Mouse (Mus musculus): ENCODE measurements around the gene Tmem186.

Tmem186 gene

DNA sequence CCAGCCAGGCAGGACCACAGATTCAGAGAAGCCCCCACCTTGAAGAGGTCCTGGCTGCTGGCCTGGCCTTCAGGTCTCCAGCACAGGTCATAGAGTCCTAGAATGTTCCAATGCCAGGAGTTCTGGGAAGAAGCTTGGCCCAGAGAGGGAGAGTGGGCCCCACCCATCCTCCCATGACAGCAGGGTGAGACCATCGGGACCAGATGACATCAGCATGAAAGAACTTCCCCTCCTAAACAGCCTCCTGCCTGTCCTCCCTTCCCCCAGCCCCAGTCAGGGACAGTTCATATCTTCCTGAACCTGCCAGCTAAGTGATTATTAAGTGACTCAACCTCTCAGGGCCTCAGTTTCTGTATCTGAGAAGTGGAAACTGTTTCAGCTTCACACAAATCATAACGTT is 28.9 kb upstream of the Tmem186 start:
- no peak for DNase-seq

DNA sequence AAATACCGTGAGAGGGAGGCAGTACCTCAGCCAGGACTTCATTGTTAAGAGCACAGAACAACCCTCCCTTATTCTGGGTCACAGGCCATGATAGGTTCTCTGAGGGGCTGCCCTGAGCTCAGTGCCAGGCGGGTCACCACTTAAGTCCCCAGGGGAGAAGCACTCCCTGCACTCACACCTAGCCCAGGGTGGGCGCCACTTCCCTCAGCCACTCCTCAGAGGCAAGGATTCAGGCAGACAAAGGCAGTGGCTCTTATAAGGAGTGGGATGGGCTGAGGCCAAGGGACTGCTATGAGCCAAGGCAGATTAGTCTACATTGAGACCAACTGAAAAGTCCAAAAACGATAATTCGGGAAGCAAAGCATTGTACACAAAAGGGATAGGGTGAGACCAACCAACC is 27.9 kb upstream of the Tmem186 start:
- DNase-seq: no peak

DNA sequence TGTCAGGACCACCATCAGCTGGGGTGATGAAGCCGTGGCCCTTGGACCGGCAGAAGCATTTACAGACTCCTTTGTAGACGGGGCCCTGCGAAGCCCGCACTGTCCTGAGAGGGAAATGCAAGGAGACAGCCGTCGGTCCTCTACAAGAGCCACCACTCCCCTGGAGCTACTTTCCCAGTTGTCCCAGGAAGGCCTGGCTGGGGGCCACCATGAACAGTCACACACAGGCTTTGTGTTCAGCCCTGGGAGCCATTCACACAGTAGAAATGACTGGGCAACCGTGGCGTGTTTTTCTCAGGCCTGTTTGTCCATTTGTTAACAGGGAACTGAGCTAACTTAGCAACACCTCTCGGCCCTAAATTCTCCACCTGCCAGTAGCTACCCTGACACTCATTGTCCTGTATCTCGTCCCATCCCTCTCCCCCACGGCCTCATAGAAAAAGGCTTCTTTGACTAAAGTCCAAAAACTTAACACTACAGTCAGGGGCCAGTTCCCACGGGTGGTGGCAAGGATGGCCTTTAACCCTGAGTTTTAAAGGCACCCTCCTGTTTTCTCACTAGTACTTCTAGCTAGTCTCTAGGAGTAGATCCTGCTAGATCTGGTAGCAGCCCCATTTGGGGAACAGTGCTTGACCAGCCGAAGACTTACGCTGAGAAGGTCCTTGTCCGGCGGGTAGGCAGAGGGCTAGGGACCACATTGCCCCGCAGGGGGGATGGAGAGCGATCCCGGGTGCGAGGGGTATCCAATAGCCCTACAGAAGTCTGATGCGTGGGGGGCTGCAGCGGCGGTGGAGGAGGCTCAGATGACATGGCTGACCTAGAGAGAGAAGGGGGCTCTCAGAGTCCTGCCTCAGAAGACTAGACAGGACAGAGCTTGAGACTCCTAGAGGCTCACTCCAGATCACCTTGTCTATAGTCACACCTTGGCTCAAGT is 26.4 kb upstream of the Tmem186 start:
- no peak for DNase-seq

DNA sequence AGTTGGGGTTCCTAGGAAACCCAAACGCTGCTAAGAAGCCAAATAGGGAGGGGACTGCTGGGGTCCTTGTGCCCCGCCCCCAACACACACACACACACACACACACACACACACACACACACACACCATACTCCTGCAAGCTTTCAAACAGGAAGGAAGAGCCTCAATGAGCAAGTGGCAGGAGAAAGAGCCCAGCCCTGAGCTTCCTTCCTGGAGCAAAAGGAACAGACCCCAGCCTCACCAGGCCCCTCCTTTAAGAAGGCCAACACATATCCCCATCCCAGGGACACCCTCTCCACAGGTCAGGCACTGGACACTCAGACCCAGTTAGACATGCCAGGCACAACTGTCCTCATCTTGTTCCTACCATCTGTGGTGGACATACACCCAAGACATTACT is 25.5 kb upstream of the Tmem186 start:
- DNase-seq: no peak

DNA sequence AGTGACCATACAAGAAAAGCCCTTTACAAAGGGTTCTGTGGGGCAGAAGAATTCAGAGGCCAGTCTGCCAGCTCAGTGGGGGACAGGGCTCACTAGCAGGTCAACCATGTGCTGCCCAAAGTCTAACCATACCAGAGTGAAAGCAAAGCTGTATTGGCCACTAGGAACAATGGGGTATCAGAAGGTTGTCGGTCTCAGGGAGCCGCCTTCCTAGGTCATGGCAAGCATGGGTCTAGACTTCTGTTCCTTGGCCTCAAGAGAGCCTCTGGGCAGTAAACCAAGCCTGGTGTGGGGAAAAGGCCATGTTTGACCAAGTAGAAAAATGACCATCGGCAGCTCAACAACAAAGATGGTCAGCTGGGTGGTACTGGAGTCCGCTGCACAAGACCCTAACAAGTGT is 21.3 kb upstream of the Tmem186 start:
- peak in 1 of 2 experiments; percentile 59 for DNase-seq

DNA sequence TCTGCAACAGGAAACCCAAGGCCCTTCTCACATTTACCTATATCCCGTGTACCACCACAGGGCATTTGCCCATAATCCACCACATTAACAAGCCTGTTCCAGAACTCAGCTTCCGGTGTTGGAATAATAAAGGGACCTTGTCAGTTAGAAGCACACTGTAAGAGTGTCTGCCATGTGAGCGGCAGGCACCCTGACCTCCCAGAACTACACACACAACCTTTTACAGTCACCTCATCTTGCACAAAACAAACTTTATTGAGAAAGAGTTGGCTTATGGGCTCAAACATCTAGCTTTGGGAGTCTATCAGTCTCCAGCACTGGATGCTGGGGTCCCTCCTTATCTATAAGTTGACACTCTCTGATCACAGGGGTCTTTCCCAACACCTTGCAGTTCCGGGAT is 20.8 kb upstream of the Tmem186 start:
- no peak for DNase-seq

DNA sequence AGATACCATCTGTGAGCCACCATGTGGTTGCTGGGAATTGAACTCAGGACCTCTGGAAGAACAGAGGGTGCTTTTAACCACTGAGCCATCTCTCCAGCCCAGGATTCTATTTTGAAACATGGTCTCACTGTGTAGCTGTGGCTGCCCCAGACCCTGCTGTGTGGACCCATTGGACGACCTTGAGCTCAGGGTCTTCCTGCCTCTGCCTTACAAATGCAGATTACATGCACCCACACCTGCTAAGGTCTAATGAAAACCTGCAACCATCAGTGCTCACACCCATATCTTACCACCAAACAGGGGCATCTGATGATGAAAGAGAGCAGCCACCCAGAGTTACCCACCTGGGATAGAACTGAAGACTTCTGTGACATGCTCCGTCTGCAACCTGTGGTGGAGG is 18.7 kb upstream of the Tmem186 start:
- no peak for DNase-seq

DNA sequence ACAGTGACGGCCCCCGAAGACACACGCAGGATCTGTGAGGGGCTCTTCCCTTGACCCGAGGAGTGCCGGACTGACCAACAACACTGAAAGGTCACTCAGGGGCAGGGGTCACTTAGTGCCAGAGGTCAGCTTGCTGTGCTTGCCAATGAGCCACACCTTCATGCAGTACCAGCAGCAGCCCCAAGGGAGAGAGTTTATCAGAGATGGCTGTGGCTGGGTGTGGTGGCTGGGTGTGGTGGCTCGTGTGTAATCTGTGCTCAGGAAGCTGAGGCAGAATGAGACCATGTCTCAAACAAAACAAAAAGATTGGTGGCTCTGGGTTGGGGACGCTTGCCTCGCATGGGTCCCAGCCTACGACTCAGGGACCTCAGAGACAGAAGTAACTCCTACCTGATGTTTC is 18.1 kb upstream of the Tmem186 start:
- DNase-seq: no peak

DNA sequence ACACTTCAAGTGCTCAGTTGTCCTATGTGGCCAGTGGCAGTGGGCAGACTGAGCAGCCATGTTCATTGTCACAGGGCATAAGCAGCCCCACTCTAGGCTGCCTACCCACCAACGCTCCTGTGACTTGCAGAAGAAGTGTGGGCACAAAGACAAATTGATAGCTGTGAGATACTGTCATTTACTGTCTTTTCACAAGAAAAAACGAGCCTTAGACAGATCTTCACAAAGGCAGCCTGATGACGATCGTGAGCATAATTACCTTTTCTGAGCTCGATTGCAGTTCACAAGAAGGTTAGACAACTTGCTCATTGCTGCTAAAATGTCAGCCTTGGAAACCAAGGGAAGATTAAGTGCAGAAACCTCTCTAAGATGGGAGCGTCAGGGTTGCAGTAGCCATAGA is 17.6 kb upstream of the Tmem186 start:
- DNase-seq: no peak

DNA sequence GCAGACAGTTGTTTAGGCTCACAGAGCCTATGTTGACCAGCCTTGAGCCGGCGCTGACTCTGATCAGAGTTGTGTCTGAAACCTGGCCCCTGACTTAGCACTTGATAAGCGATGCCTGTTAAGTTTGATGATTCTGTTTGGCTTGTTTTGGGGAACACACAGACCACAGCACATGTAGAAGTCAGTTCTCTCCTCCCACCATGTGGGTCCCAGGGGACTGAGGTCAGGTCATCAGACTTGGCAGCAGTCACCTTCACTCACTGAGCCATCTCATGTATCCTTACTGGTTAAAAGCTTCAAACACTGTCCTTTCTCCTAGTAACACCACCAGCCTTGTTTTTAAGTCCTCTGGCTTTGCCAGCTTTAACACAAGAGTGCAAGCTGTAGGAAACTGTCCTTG is 12.5 kb upstream of the Tmem186 start:
- DNase-seq: no peak

DNA sequence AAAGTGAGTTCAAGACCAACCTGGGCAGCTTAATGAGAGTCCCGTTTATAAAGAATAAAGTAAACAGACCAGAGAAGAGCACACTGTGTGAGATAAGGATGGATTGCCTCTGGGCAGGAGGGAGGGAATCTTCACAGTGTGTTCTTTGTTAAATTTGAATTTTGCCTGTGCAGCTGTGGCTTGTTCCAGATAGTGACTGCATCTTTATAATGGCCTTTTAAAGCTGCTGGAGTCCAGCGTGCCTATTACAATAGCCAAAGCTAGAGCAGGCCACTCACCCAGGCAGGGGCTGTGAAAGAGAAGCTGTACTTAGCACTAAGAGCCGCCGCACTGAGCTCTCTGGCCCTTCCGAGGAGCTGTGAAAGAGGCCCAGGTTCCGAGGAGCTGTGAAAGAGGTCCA is 8.0 kb upstream of the Tmem186 start:
- DNase-seq: no peak

DNA sequence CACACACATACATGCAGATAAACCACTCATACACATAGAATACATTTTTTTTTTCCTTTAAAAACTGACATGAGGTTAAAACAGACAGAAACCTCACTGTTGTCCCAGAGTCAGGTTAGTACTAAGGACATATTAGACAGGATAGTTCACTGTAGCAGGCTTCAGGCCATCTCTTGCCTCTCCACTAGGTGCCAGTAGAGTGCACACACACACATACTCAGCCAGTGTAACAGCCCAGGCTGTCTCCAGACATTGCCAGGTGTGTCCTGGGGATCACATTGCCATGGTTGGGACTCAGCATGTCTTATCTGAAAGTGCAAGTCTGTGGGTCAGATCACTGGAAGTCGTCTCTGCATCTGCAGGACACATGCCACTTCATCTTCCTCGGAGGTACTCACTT is 6.3 kb upstream of the Tmem186 start:
- peak; percentile 54 to 57 for DNase-seq

DNA sequence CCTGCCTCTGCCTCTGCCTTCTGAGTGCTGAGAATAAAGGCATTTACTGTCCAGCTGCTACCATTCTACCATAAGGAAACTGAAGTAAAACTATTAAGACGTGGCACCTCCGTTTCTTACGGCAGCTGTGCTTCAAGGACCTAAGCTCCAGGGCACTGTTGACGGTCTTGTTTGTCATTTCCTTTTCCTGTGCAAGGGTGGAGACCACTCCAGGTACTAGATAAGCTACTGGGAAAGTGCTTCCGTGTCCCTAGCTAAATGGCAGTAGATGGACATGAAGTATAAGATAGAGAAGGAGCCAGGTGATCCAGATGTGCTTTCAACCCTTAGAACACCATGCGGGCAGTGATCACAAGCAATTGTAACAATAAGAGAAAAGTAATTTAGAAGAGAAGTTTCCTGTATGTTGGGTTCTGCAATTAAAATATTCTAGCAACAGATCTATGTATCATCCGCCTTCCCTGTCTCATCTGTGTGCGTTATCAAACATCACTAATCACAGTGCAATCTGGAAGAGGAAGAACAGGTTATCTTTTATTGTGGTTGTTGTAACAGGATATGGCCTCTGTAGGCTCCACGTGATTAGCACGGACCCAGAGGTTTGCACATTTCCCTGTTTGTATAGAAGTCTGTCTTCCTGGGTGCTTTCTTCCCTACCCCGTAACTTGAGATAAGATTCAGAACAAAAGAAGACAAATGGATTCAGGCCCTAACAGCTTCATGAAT is 2.1 kb upstream of the Tmem186 start:
- DNase-seq: no peak

DNA sequence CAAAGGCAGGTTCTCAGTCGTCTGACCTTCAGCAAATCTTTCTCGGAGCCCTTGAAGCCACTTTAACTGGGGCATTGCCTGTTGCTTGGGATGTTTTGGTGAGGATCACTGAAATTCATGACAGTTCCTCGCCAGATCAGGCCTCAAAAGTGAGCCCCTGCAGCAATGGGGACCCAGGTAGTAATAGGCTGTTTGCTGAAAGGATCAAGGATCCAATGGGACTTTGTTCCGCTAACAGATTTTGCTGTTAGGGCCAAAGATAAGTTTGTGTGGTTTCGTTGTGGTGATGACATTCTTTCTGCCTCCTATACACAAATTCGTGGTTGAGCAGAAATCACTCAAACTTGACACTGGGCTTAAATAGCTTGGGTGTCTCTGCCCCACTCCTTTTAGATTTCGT is 619 bp upstream of the Tmem186 start:
- DNase-seq: no peak

DNA sequence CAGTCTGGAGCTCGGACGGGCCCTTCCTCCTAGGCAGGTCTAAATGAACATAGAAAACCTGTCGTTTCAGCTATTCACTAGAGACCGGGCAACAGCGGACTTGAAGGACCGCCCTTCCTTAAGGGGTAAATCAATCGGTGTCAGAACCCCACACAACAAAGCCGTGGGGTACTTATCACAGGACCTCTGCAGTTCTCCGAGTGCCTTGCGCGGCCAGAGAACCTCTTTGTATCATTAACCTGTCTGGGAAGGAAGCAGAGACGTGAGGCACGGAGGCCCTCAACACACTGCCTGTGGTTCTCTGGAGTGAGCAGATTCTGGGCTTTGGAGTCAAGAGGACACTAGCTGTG is 670 bp downstream of the Tmem186 start:
- DNase-seq: no peak

DNA sequence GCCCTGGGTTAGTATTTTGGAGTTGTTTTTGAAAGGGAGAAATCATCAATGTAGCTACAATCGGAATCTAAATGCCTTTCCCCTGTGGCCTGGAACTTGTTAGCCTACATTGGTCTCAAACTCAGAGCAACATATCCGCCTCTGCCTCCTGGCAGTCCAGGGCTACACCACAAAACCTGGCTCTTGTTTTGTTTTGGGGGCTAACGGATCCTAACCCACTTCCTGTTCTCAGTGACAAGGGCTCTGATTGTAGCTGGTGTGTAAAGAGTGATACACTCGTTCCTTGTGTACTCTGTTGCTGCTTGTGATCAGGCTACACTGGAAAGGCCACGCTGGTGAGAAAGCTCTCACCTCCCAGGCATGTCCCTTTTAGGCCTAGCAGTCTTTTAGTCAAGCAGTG is 6.1 kb downstream of the Tmem186 start:
- DNase-seq: no peak

DNA sequence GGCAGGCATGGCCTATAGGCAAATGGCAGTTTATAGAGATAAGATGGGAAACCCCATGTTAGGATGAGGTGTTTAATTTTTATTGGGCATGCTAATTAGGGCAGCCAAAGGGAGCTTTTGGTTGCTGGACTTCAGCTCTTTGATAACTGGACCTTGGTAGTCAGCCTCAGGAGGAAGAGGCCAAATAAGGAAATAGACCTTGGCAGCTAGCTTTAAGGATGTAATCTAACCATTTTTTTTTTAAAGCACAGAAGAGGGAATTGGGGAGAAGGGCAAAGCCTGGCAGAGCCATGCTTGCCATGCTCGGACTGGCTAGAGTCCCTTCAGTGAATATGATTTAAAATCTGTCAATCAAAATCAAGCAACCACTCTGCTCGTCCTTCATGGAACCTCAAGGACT is 7.1 kb downstream of the Tmem186 start:
- DNase-seq: no peak

DNA sequence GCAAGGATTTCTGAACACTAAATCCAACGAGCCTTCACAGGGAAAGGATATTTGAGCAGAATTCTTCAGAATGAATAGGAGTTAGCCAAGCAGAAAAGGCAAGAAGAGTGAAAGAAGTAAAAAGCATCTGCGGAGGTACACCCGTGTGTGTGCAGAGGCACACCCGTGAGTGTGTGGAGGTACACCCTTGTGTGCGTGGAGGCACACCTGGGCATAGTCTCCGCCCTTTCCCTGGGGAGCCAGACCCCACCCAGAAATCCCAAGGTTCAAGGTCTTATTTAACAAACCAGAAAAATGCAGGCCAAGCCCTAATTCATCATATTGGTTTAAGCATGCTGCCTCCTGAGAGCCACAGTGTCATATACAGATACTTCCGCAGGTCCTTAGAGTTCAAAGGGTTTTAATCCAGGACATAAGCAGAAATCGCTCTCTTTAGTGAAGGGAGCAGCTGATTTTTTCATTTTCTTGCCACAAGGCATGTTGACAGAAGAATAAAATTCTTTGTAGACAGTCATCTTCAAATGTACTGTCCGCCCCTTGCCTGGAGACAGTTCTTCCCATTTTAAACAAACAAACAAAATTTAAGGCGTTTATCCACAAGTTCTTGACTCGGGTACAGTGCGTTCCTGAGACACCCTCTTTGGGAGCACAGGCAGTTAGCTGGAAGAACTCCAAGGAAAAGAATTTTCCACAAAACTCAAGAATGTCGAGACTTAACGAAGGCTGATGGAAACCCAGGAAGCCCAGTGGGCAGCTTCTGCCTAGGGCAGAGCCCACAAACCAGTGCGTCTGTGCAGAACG is 17.0 kb downstream of the Tmem186 start:
- DNase-seq: no peak

DNA sequence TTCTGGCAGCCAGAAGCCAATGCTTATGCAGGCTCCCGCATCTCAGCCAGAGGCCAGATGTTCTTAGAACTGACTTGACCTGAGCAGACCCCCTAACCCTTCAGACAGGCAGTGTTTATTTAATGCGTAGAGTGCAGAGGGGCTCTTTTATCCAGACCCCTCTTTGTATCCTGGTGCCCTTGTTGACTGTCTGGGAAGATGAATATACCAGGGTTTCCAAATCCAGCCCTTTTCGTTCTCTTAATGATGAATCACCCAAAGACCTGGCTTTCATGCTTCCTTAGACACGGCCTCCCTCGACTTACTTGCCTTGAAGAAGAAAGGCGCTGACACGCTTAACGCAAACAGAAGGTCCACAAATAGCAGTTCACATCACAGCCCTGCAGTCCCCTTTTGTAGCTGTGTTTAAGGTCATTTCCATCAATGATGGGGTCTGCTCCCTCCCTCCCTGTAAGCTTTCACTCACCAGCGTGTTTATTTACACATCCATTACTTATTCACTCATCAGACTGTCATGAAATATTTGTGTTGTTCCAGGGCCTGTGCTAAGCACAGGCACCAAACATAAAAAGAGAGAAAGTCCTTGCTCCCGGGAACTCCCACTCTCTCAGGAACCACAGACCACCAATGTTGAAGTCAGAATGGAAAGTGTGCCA is 17.7 kb downstream of the Tmem186 start:
- DNase-seq: no peak

DNA sequence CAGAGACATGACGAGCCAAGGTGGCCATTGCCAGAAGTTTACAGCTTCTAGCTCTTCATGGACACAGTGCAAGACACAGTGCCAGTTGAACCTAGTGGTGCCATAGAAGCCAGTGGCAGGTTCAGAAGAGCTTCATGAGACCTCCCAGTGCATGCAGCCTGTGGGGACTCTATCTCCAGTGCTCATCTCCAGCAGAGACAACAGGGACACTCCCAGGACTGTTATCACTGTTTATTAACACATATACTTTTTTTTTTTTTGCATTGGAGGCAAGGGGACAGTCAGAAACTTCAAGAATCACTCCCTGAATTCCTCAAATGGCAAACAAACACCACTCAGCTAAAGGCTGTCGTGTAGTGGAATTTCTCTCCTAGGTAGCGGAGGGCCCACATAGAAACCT is 24.1 kb downstream of the Tmem186 start:
- no peak for DNase-seq

DNA sequence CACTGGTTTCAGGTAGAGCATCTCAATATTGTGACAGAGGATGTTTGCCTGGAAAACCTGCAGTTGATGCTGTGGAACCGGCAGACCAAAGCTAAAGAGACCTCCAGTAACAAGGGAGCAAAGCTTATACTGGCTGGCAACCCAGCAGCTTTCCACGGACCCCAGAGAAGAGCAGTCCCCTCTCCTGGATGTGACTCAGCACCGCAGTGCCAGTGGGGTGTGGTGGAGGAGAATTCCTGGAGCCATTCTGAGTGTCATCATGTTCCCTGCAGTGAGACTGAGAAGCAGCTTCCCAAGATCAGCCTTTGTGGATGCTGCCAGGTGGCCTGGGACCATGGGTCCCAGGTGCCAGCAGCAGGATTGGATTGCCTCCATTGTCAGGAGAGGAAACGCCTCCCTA is 24.5 kb downstream of the Tmem186 start:
- peak; percentile 20 to 22 for DNase-seq

DNA sequence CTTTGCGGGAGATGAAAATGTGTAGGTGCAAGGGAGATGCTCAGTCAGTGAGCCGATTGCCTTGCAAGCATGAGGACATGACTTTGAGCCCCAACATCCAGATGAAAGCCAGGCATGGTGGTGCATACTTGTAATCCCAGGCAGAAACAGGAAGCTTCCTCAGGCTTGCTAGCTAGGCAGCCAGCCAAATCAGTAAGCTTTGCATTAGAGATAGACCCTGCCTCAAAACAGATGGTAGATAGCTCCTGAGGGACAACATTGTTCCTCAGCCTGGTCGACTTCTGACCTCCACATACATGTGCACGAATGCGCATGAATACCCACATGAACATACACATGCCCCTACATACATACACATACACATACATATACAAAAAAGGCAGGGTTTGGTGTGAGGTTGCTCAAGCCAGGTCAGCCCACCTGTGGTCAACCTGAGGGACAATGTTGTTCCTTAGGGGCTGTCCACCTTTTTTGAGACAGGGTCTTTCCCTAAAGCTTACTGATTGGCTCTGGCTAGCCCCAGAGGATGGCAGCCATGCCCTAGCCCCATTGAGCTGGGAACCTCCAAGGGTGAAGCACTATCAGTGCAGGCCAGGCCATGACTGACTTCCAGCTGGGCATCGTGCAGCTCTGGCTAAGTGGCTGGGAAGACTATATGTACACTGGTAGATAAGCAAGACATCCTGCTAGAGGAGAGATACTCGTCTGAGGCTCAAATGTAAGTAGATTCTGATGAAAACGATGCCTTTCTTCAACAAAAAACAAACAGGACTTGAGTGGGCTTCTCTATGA is 25.1 kb downstream of the Tmem186 start:
- no peak for DNase-seq
